Mouse (Mus musculus) left cerebral cortex, adult 8-10 months (tissue): ENCODE results near the gene Pax8. TPM values are rescaled to one million over a fixed set of nuclear protein-coding genes. Genes with fewer than 3 reads are reported as not detected.
A peak's percentile ranks its signal among the peaks of the same experiment; 100 is the strongest.

ENCODE experiments used
- DNase-seq, 2 experiments: peaks; one replicate each; pipeline ENCODE4 v3.0.0; 2022; ENCODE audit warnings: low spot score in 2 of 2
- total RNA-seq, 4 experiments: library from RNA; stranded (reverse); gene quantifications; 2 replicates each; pipeline ENCODE4 v1.2.4; 2022

The Pax8 gene
- total RNA-seq, 4 experiments from 2014 or later, result not detected

GRCm38 (mm10) chr2:24416668-24417067, 58.7 kb downstream of the Pax8 start:
- no peak for DNase-seq

- DNase-seq, result no peak
Observed at GRCm38 (mm10) chr2:24413677-24414076, 61.7 kb downstream of the Pax8 start.

- DNase-seq, result no peak
Observed at GRCm38 (mm10) chr2:24413172-24413571, 62.2 kb downstream of the Pax8 start.

- DNase-seq, result peak in 1 of 2 experiments; percentile 39
Observed at GRCm38 (mm10) chr2:24409166-24409565, 66.2 kb downstream of the Pax8 start.

GRCm38 (mm10) chr2:24407701-24408485, 67.5 kb downstream of the Pax8 start:
- no peak for DNase-seq

- no peak for DNase-seq
Observed at GRCm38 (mm10) chr2:24405345-24406012, 69.9 kb downstream of the Pax8 start.

- DNase-seq, result no peak
Observed at GRCm38 (mm10) chr2:24400711-24401110, 74.7 kb downstream of the Pax8 start.

GRCm38 (mm10) chr2:24397115-24397514, 78.3 kb downstream of the Pax8 start:
- no peak for DNase-seq

- no peak for DNase-seq
Observed at GRCm38 (mm10) chr2:24393251-24393650, 82.1 kb downstream of the Pax8 start.

GRCm38 (mm10) chr2:24387361-24388283, 87.8 kb downstream of the Pax8 start:
- peak in 1 of 2 experiments; percentile 38 for DNase-seq

GRCm38 (mm10) chr2:24386964-24387320, 88.5 kb downstream of the Pax8 start:
- DNase-seq, result no peak

- no peak for DNase-seq
Observed at GRCm38 (mm10) chr2:24386158-24386963, 89.0 kb downstream of the Pax8 start.

- DNase-seq, result no peak
Observed at GRCm38 (mm10) chr2:24385111-24385961, 90.1 kb downstream of the Pax8 start.

GRCm38 (mm10) chr2:24384393-24384792, 91.0 kb downstream of the Pax8 start:
- DNase-seq, result no peak

GRCm38 (mm10) chr2:24383636-24384035, 91.8 kb downstream of the Pax8 start:
- no peak for DNase-seq

- no peak for DNase-seq
Observed at GRCm38 (mm10) chr2:24382456-24383230, 92.8 kb downstream of the Pax8 start.

GRCm38 (mm10) chr2:24378747-24379450, 96.5 kb downstream of the Pax8 start:
- no peak for DNase-seq
